Mouse (Mus musculus) neural tube, embryonic 13.5 days (tissue): Measurements from ENCODE around the gene Ppp1r15b. TPM values are rescaled to one million over a fixed set of nuclear protein-coding genes. Genes with fewer than 3 reads are reported as not detected.
A peak's percentile ranks its signal among the peaks of the same experiment; 100 is the strongest.

Experiments used
- ATAC-seq: fragments of 200-750 bp; cut with Nextera tagmentation; 2 replicates; pipeline ENCODE4 v1.8.0; 2017; ENCODE audit warnings: low read depth, mild to moderate bottlenecking, moderate TSS enrichment, moderate library complexity
- H3K27ac ChIP-seq: fragments of 300-500 bp; sonication (generic); replicated peaks from 2 replicates; pipeline ENCODE4 v1.5.1; 2015; ENCODE audit warnings: moderate library complexity, mild to moderate bottlenecking, inconsistent platforms
- H3K27me3 ChIP-seq: fragments of 300-500 bp; sonication (generic); 2 replicates; pipeline ENCODE4 v1.6.1; 2015; ENCODE audit warnings: mild to moderate bottlenecking, inconsistent platforms
- H3K36me3 ChIP-seq: fragments of 300-500 bp; sonication (generic); 2 replicates; pipeline ENCODE4 v1.6.1; 2015; ENCODE audit warnings: mild to moderate bottlenecking, inconsistent platforms
- H3K4me1 ChIP-seq: fragments of 300-500 bp; sonication (generic); replicated peaks from 2 replicates; pipeline ENCODE4 v1.6.1; 2015; ENCODE audit warnings: inconsistent platforms
- H3K4me2 ChIP-seq: fragments of 300-500 bp; sonication (generic); 2 replicates; pipeline ENCODE4 v1.6.1; 2015; ENCODE audit warnings: inconsistent platforms, mild to moderate bottlenecking, moderate library complexity
- H3K4me3 ChIP-seq: fragments of 300-500 bp; sonication (generic); 2 replicates; pipeline ENCODE4 v1.5.1; 2015; ENCODE audit warnings: mild to moderate bottlenecking, inconsistent platforms
- H3K9ac ChIP-seq: fragments of 300-500 bp; sonication (generic); 2 replicates; pipeline ENCODE4 v1.6.1; 2015; ENCODE audit warnings: moderate library complexity, mild to moderate bottlenecking, inconsistent platforms
- H3K9me3 ChIP-seq: fragments of 300-500 bp; sonication (generic); 2 replicates; pipeline ENCODE4 v1.6.1; 2016; ENCODE audit warnings: inconsistent platforms
- WGBS: fragments of 180-500 bp; shearing (Covaris S2); methylation state at CpG from one replicate; pipeline ENCODE4 v1.1.7; 2015; 5-methylcytosine and 5-hydroxymethylcytosine counted together
- polyA plus RNA-seq: library from polyadenylated mRNA; unstranded; fragments of >200 nt; fragmentation: Nextera tagmentation; extraction: Ambion mirVana; gene quantifications from 2 replicates; pipeline ENCODE4 v1.2.1, GENCODE M21; 2015

Gene Ppp1r15b
- polyA plus RNA-seq, 1 experiment from 2014 or later = 27.8 TPM

GRCm38 (mm10) chr1:133146014-133147009, 15.4 kb downstream of the Ppp1r15b start:
- Histone ChIP-seq H3K9ac (no peak overlapping the region), H3K9me3 (0 out of 2 replicates have a peak, but pooled peaks cover 8% of the 10 kb centered on the region), H3K4me3 (no peak overlapping the region), H3K36me3 (peaks cover 9% of the 10 kb centered on the region; the same call in 1 of the 2 replicates), H3K27me3 (no peaks in the 10 kb centered on the region), H3K4me1 (0 out of 2 replicates have a peak, but pooled peaks cover 4% of the 10 kb centered on the region), H3K27ac (no peak overlapping the region), H3K4me2 (no peak overlapping the region)
- ATAC-seq = peak; percentile 75
- 62% methylated on average over 22 of the region's 22 CpGs for WGBS

DNA sequence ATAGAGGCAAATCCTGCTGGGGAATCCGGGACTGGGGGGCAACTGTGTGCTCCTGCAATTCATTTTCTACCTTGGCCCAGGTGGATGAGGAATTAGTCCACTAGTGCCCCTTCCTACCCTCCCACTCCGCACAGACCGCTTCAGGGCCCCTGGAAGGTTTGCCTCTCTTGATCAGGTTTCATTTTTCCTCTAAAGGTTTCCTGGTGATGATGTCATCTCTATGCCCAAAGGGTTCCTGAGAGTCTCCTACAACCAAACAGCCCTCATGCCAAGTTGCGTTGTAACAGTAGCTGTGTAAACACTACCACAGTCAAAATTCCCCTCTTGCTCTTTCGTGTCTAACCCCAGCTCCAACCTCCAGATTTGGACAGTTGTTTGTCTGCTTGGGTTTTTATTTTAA, 16.4 kb downstream of the Ppp1r15b start:
- no peak overlapping the region for H3K4me2 ChIP-seq
- peaks cover 4% of the 10 kb centered on the region; the same call in 1 of the 2 replicates for H3K36me3 ChIP-seq
- H3K9ac ChIP-seq = no peak overlapping the region
- 0 out of 2 replicates have a peak, but pooled peaks cover 8% of the 10 kb centered on the region for H3K9me3 ChIP-seq
- no peak overlapping the region for H3K4me3 ChIP-seq
- 0 out of 2 replicates have a peak, but pooled peaks cover 4% of the 10 kb centered on the region for H3K4me1 ChIP-seq
- no peaks in the 10 kb centered on the region for H3K27me3 ChIP-seq
- WGBS = 83% methylated on average over 5 of the region's 5 CpGs
- no peak for ATAC-seq
- H3K27ac ChIP-seq = no peak overlapping the region

GRCm38 (mm10) chr1:133148122-133148521, 17.2 kb downstream of the Ppp1r15b start:
- Histone ChIP-seq H3K27ac (no peak overlapping the region), H3K4me1 (0 out of 2 replicates have a peak, but pooled peaks cover 4% of the 10 kb centered on the region), H3K4me3 (no peak overlapping the region), H3K4me2 (no peak overlapping the region), H3K9ac (no peak overlapping the region), H3K36me3 (no peaks in the 10 kb centered on the region), H3K27me3 (no peaks in the 10 kb centered on the region), H3K9me3 (0 out of 2 replicates have a peak, but pooled peaks cover 8% of the 10 kb centered on the region)
- 93% methylated on average over 8 of the region's 8 CpGs for WGBS
- no peak for ATAC-seq

GRCm38 (mm10) chr1:133150556-133150955, 19.6 kb downstream of the Ppp1r15b start:
- no peaks in the 10 kb centered on the region for H3K27me3 ChIP-seq
- no peak overlapping the region for H3K9ac ChIP-seq
- no peak overlapping the region for H3K27ac ChIP-seq
- 90% methylated on average over 2 of the region's 2 CpGs for WGBS
- H3K36me3 ChIP-seq = no peaks in the 10 kb centered on the region
- no peak overlapping the region for H3K4me2 ChIP-seq
- H3K4me3 ChIP-seq = no peak overlapping the region
- H3K9me3 ChIP-seq = 0 out of 2 replicates have a peak, but pooled peaks cover 8% of the 10 kb centered on the region
- ATAC-seq = no peak
- 0 out of 2 replicates have a peak, but pooled peaks cover 3% of the 10 kb centered on the region for H3K4me1 ChIP-seq

- H3K4me3 ChIP-seq = no peak overlapping the region
- H3K4me2 ChIP-seq = no peak overlapping the region
- ATAC-seq = no peak
- H3K9me3 ChIP-seq = 0 out of 2 replicates have a peak, but pooled peaks cover 8% of the 10 kb centered on the region
- no peaks in the 10 kb centered on the region for H3K36me3 ChIP-seq
- H3K27me3 ChIP-seq = no peaks in the 10 kb centered on the region
- 94% methylated on average over 3 of the region's 3 CpGs for WGBS
- H3K27ac ChIP-seq = no peak overlapping the region
- H3K4me1 ChIP-seq = no peaks in the 10 kb centered on the region
- H3K9ac ChIP-seq = no peak overlapping the region
These were observed 21.3 kb downstream of the Ppp1r15b start for GRCm38 (mm10) chr1:133152213-133152612.

DNA sequence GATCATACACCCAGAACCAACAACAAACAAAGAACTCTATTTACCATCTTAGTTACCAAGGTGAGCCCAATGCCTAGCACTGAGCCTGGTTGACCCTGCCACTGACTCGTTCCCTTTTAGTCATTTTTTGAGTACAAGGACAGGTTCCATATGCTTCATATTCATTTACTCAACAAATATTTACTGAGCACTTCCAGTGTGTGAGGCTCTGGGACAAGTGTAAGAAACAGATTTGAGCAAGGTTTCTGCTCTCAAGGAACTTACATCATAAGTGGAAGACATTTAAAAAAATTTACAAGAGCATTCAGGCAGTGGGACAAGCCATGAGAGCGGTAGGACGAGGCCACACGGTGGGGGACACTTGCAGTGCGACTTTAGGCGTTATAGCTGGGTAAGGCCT, 24.3 kb downstream of the Ppp1r15b start:
- no peak overlapping the region for H3K27ac ChIP-seq
- H3K27me3 ChIP-seq = peaks cover 8% of the 10 kb centered on the region
- no peak overlapping the region for H3K4me2 ChIP-seq
- peaks cover 11% of the 10 kb centered on the region; the same call in 1 of the 2 replicates for H3K4me1 ChIP-seq
- 84% methylated on average over 6 of the region's 6 CpGs for WGBS
- H3K9me3 ChIP-seq = no peaks in the 10 kb centered on the region
- no peak overlapping the region for H3K9ac ChIP-seq
- H3K4me3 ChIP-seq = no peak overlapping the region
- ATAC-seq = no peak
- H3K36me3 ChIP-seq = no peaks in the 10 kb centered on the region

DNA sequence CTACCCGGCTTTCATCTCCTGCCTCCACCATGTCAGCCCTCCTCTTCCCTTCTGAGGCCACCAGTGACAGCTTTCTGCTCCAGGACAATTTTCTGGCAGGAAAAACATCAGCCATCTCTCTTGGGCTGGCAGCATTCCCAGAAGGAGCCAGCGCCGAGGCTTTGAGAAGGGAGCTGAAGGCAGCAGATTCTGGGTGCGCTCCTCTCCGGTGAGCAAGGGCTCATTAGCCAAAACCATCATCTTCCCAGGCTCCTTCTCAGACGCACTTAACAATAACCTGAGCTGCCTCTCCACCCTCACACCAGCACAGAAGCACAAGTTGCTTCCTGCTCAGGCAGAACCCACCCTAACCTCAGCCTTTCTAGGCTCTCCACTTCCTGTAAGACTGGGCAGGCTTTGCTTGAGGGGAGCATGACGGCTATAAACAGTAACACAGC, 28.2 kb downstream of the Ppp1r15b start:
- peaks cover 21% of the 10 kb centered on the region for H3K4me1 ChIP-seq
- WGBS = 57% methylated on average over 7 of the region's 7 CpGs
- no peak overlapping the region for H3K4me2 ChIP-seq
- ATAC-seq = no peak
- H3K27me3 ChIP-seq = peaks cover 46% of the 10 kb centered on the region
- no peaks in the 10 kb centered on the region for H3K9me3 ChIP-seq
- H3K9ac ChIP-seq = no peak overlapping the region
- H3K4me3 ChIP-seq = no peak overlapping the region
- H3K36me3 ChIP-seq = no peaks in the 10 kb centered on the region
- no peak overlapping the region for H3K27ac ChIP-seq

DNA sequence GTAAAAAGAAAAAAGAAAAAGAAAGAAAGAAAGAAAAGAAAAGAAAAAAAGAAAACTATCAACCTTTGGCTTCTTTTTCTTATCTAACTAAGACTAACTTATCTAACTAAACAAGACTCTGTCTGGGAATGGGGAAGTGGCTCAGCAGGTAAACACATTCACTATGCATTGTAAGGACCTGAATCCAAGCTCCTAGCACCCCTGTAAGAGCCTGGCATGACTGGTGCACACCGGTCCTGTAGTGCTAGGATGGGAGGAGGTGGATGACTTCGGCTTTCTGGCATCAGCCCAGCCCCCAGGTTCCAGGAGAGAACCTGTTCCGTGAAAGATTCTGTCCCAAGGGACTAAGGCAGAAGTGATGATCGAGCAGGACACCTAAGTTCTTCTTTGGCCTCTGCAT, 30.6 kb downstream of the Ppp1r15b start:
- 60% methylated on average over 4 of the region's 4 CpGs for whole genome bisulfite sequencing
- H3K27me3 ChIP-seq = peaks cover 68% of the 10 kb centered on the region

GRCm38 (mm10) chr1:133162046-133162445, 31.1 kb downstream of the Ppp1r15b start:
- H3K27me3 ChIP-seq = peaks cover 73% of the 10 kb centered on the region
- no peak overlapping the region for H3K4me3 ChIP-seq
- no peak overlapping the region for H3K9ac ChIP-seq
- peaks cover 28% of the 10 kb centered on the region for H3K4me1 ChIP-seq
- H3K4me2 ChIP-seq = no peak overlapping the region
- ATAC-seq = no peak
- WGBS = 73% methylated on average over 10 of the region's 10 CpGs
- H3K27ac ChIP-seq = no peak overlapping the region
- no peaks in the 10 kb centered on the region for H3K36me3 ChIP-seq
- H3K9me3 ChIP-seq = no peaks in the 10 kb centered on the region

More for the DNA sequence above, 30.6 kb downstream of the Ppp1r15b start:
- H3K9me3 ChIP-seq = no peaks in the 10 kb centered on the region
- no peak overlapping the region for H3K4me2 ChIP-seq
- ATAC-seq = no peak
- no peak overlapping the region for H3K27ac ChIP-seq
- no peak overlapping the region for H3K9ac ChIP-seq
- H3K4me3 ChIP-seq = no peak overlapping the region
- no peaks in the 10 kb centered on the region for H3K36me3 ChIP-seq
- H3K4me1 ChIP-seq = peaks cover 28% of the 10 kb centered on the region

- H3K4me3 ChIP-seq = no peak overlapping the region
- H3K27me3 ChIP-seq = peaks cover 82% of the 10 kb centered on the region
- H3K4me2 ChIP-seq = peak overlapping the region; percentile 95; the same call in 1 of the 2 replicates
- H3K4me1 ChIP-seq = peaks cover 24% of the 10 kb centered on the region
- WGBS = 32% methylated on average over 8 of the region's 8 CpGs
- no peaks in the 10 kb centered on the region for H3K9me3 ChIP-seq
- no peak overlapping the region for H3K9ac ChIP-seq
- H3K36me3 ChIP-seq = no peaks in the 10 kb centered on the region
- H3K27ac ChIP-seq = no peak overlapping the region
- ATAC-seq = no peak
These were observed 32.0 kb downstream of the Ppp1r15b start for GRCm38 (mm10) chr1:133162981-133163380.

GRCm38 (mm10) chr1:133163820-133164431, 33.0 kb downstream of the Ppp1r15b start, which contains the start of gene Plekha6:
TSS of gene Plekha6 (plus strand) at chr1:133164210.
- ATAC-seq = peak; percentile 52
- Histone ChIP-seq H3K36me3 (no peaks in the 10 kb centered on the region), H3K9me3 (no peaks in the 10 kb centered on the region), H3K27ac (no peak within 1 kb of the TSS), H3K4me2 (peak within 1 kb of the TSS; percentile 95), H3K9ac (peak within 1 kb of the TSS; percentile 74), H3K4me3 (peak within 1 kb of the TSS; percentile 52), H3K27me3 (peaks cover 89% of the 10 kb centered on the region), H3K4me1 (peaks cover 25% of the 10 kb centered on the region)
- WGBS = under 1% methylated on average over 64 of the region's 68 CpGs

DNA sequence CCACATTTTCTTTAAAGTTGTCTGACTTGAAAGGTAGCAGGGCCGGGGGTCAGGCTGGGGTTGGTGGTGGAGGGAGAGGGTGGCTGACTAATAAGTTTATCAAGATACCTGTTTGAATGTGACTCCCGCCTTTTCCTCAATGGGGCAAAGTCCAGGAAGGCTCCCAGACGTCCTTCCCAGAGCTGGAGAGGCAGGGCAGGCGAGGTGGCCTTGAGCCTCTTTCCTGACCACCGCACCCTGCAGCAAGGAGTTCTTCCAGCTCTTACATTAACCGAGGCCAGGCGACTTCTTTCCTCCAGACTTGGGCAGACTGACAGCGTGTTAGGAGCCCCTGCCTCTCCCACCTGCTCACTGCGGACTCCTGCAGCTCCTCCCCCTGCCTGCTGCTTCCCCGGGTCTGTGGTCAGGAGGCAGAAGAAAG, 33.7 kb downstream of the Ppp1r15b start:
- 3% methylated on average over 10 of the region's 10 CpGs for WGBS
- Histone ChIP-seq H3K27ac (no peak overlapping the region), H3K9me3 (no peaks in the 10 kb centered on the region), H3K4me2 (peak overlapping the region; percentile 95), H3K4me1 (peaks cover 20% of the 10 kb centered on the region), H3K36me3 (no peaks in the 10 kb centered on the region), H3K27me3 (peaks cover 87% of the 10 kb centered on the region), H3K9ac (peak overlapping the region; percentile 74; the same call in 1 of the 2 replicates), H3K4me3 (peak overlapping the region; percentile 52)
- ATAC-seq = no peak
